Mouse (Mus musculus) kidney, adult 2 months (tissue): ENCODE results near the gene Yrdc.

ENCODE experiments used
- CTCF ChIP-seq: fragments of 200-500 bp; conservative IDR thresholded peaks from 2 replicates; pipeline ENCODE4 v1.5.1; 2011; ENCODE audit warnings: low read depth, mild to moderate bottlenecking, control low read depth, low read length, moderate library complexity, mixed read lengths; ENCODE audit not compliant: insufficient read depth, insufficient read length
- POLR2A ChIP-seq: fragments of 200-500 bp; IDR thresholded peaks from one replicate; pipeline ENCODE4 v1.6.1; 2011; ENCODE audit warnings: low read depth, low read length, control low read depth

DNA sequence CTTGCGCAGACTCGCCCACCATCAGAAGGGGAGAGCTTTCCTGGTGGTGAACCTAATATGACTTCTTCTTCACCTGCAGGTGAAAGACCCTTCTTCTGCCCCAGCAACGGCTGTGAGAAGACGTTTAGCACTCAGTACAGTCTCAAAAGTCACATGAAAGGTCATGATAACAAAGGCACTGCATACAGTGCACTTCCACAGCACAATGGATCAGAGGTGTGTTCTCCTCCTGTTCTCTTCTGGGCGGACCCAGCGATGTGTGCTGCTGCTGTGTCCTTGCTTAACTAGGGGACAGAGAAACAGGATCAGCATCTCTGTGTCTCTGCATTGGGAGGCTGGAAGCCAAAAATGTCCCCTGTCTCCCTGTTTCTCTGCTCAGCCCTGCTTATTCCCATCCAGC lies 25.5 kb upstream of the Yrdc start:
- TF ChIP-seq CTCF (no peak), POLR2A (no peak)
